In the genomic region with DNA sequence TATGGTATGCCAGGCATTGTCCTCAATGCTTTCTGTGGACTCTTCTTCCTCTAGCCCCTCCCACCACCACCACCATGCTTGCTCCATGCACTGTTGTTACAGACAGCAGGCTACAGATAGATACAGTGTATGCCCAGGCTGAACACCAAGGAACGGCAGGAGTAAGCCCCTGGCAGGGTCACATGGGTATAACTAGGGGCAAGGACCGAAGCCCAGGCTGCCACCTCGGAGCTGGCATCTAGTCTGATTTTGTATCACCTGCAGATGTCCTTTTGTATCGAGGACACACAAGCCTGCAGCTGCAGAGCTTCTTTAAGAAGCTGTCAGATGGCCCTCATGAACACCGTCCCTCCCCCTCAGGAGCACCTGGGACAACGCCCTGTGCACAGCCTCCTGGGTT, we compare ENCODE assay signal across 19 mouse cellular contexts. TPM values are rescaled to one million over a fixed set of nuclear protein-coding genes. Genes with fewer than 3 reads are reported as not detected.
A peak's percentile ranks its signal among the peaks of the same experiment; 100 is the strongest.
DNase-seq lines count a peak whose midpoint lies in the region; ATAC-seq lines count a peak whose summit lies in the region.
"Had no signal": no experiment of that assay in that cellular context is flagged by ENCODE, and none has a peak within 500 bp of the region (broad histone marks: within the 10 kb centered on the region; RNA-seq: fewer than 3 reads in every experiment).

No protein-coding gene starts in this region.

- peaks cover 4% of the 10 kb centered on the region; the same call in 1 of the 2 replicates for H3K36me3 ChIP-seq in forebrain, embryonic 15.5 days
- H3K36me3 ChIP-seq in forebrain, embryonic 16.5 days (ENCODE audit: control insufficient read depth, insufficient read depth): no peaks in the 10 kb centered on the region
- no peaks in the 10 kb centered on the region for H3K36me3 ChIP-seq in hindbrain, embryonic 13.5 days
- H3K36me3 ChIP-seq in midbrain, embryonic 15.5 days (replicated peaks): no peaks in the 10 kb centered on the region
- H3K36me3 ChIP-seq: intestine, embryonic 15.5 days; kidney, embryonic 15.5 days; limb, embryonic 12.5 days had no signal

- peak; percentile 78 for DNase-seq in thymus, postnatal 0 days (ENCODE audit: low spot score)
- no peak for DNase-seq in ovary, postnatal 14 days (ENCODE audit: low spot score)
- DNase-seq in spleen, postnatal 10 days (ENCODE audit: low spot score in 2 of 2): no peak
- no peak for DNase-seq in adrenal gland, postnatal 36 days
- DNase-seq: adrenal gland, adult 8-10 months; B cell, adult 2 months; cerebellum, adult 11 months; cerebellum, postnatal 36 days; right cerebral cortex, postnatal 4 days had no signal

- no peak overlapping the region for H3K4me3 ChIP-seq in forebrain, embryonic 15.5 days
- no peak overlapping the region for H3K4me3 ChIP-seq in forebrain, embryonic 16.5 days (replicated peaks; ENCODE audit: low read length)
- no peak overlapping the region for H3K4me3 ChIP-seq in hindbrain, embryonic 13.5 days
- no peak overlapping the region for H3K4me3 ChIP-seq in midbrain, embryonic 15.5 days
- H3K4me3 ChIP-seq: intestine, embryonic 15.5 days; kidney, embryonic 15.5 days; layer of hippocampus, adult 2 months; limb, embryonic 12.5 days had no signal

- no peak overlapping the region for H3K4me2 ChIP-seq in forebrain, embryonic 15.5 days (replicated peaks)
- no peak overlapping the region for H3K4me2 ChIP-seq in forebrain, embryonic 16.5 days (ENCODE audit: low read length)
- H3K4me2 ChIP-seq in hindbrain, embryonic 13.5 days: no peak overlapping the region
- H3K4me2 ChIP-seq in midbrain, embryonic 15.5 days: no peak overlapping the region
- H3K4me2 ChIP-seq: heart, embryonic 11.5 days; intestine, embryonic 15.5 days; kidney, embryonic 15.5 days; limb, embryonic 12.5 days had no signal

- peaks cover 10% of the 10 kb centered on the region; the same call in 1 of the 2 replicates for H3K4me1 ChIP-seq in forebrain, embryonic 15.5 days
- no peaks in the 10 kb centered on the region for H3K4me1 ChIP-seq in forebrain, embryonic 16.5 days (replicated peaks; ENCODE audit: control insufficient read depth, insufficient read depth, low read length)
- peaks cover 11% of the 10 kb centered on the region for H3K4me1 ChIP-seq in hindbrain, embryonic 13.5 days (replicated peaks)
- peaks cover 13% of the 10 kb centered on the region for H3K4me1 ChIP-seq in midbrain, embryonic 15.5 days
- H3K4me1 ChIP-seq: intestine, embryonic 15.5 days; kidney, embryonic 15.5 days; limb, embryonic 12.5 days had no signal

- H3K27ac ChIP-seq in forebrain, embryonic 15.5 days (replicated peaks): no peak overlapping the region
- H3K27ac ChIP-seq in forebrain, embryonic 16.5 days (ENCODE audit: low read length): no peak overlapping the region
- peak overlapping the region; percentile 58 for H3K27ac ChIP-seq in hindbrain, embryonic 13.5 days
- H3K27ac ChIP-seq in midbrain, embryonic 15.5 days: peak overlapping the region; percentile 32
- H3K27ac ChIP-seq: intestine, embryonic 15.5 days; kidney, embryonic 15.5 days; layer of hippocampus, adult 2 months; limb, embryonic 12.5 days; liver, embryonic 14.5 days had no signal

- H3K9me3 ChIP-seq in forebrain, embryonic 15.5 days: no peaks in the 10 kb centered on the region
- no peaks in the 10 kb centered on the region for H3K9me3 ChIP-seq in forebrain, embryonic 16.5 days (ENCODE audit: control insufficient read depth, low read length)
- H3K9me3 ChIP-seq in hindbrain, embryonic 13.5 days: no peaks in the 10 kb centered on the region
- H3K9me3 ChIP-seq in midbrain, embryonic 15.5 days: no peaks in the 10 kb centered on the region
- H3K9me3 ChIP-seq: intestine, embryonic 15.5 days; kidney, embryonic 15.5 days; limb, embryonic 12.5 days had no signal

- 81% methylated on average over 6 of the region's 6 CpGs for WGBS in forebrain, embryonic 15.5 days
- WGBS in forebrain, embryonic 16.5 days: 81% methylated on average over 6 of the region's 6 CpGs
- 66% methylated on average over 6 of the region's 6 CpGs for WGBS in hindbrain, embryonic 13.5 days
- 75% methylated on average over 6 of the region's 6 CpGs for WGBS in midbrain, embryonic 15.5 days

- no peaks in the 10 kb centered on the region for H3K27me3 ChIP-seq in forebrain, embryonic 15.5 days
- H3K27me3 ChIP-seq in forebrain, embryonic 16.5 days (replicated peaks; ENCODE audit: control insufficient read depth, insufficient read depth, low read length): no peaks in the 10 kb centered on the region
- no peaks in the 10 kb centered on the region for H3K27me3 ChIP-seq in hindbrain, embryonic 13.5 days
- no peaks in the 10 kb centered on the region for H3K27me3 ChIP-seq in midbrain, embryonic 15.5 days (replicated peaks)
- H3K27me3 ChIP-seq: intestine, embryonic 15.5 days; kidney, embryonic 15.5 days; limb, embryonic 12.5 days had no signal

- no peak overlapping the region for H3K9ac ChIP-seq in forebrain, embryonic 15.5 days (replicated peaks)
- no peak overlapping the region for H3K9ac ChIP-seq in forebrain, embryonic 16.5 days (replicated peaks; ENCODE audit: low read depth, low read length)
- H3K9ac ChIP-seq in hindbrain, embryonic 13.5 days: no peak overlapping the region
- H3K9ac ChIP-seq in midbrain, embryonic 15.5 days: no peak overlapping the region
- H3K9ac ChIP-seq: intestine, embryonic 15.5 days; kidney, embryonic 15.5 days; limb, embryonic 12.5 days; liver, embryonic 14.5 days had no signal

- ATAC-seq in forebrain, embryonic 15.5 days (replicated peaks): peak; percentile 50; the same call in 1 of the 2 replicates
- ATAC-seq in forebrain, embryonic 16.5 days: no peak
- no peak for ATAC-seq in hindbrain, embryonic 13.5 days (ENCODE audit: low FRiP score)
- peak; percentile 68 for ATAC-seq in midbrain, embryonic 15.5 days (replicated peaks)
- ATAC-seq: intestine, embryonic 15.5 days had no signal

RNA-seq across cellular contexts. Expression of a gene that starts 52.8 kb away (rescaled TPM):
- 136 and 137 TPM in 2 replicates for polyA plus RNA-seq in forebrain, embryonic 15.5 days (2015; fragmentation: Nextera tagmentation; extraction: Ambion mirVana)
- 118 and 123 TPM in 2 replicates for polyA plus RNA-seq in forebrain, embryonic 16.5 days (2015; fragmentation: Nextera tagmentation; extraction: Ambion mirVana)
- polyA plus RNA-seq in hindbrain, embryonic 13.5 days (2015; fragmentation: Nextera tagmentation; extraction: Ambion mirVana): 156 and 161 TPM in 2 replicates
- 115 and 124 TPM in 2 replicates for polyA plus RNA-seq in midbrain, embryonic 15.5 days (2015; fragmentation: Nextera tagmentation; extraction: Ambion mirVana)
- 138 and 141 TPM in 2 replicates for polyA plus RNA-seq in thymus, postnatal 0 days (2015; fragmentation: Nextera tagmentation; extraction: Ambion mirVana)
- 10 to 100 TPM; 36.0 to 60.4 TPM for total RNA-seq in adrenal gland, postnatal 36 days (2021)

Comparison
In these comparisons a context has a peak if more than half of its experiments do, and no peak if none do; other contexts are left out.
1. ATAC-seq: peak in forebrain, embryonic 15.5 days (single experiment) and midbrain, embryonic 15.5 days (single experiment); none in forebrain, embryonic 16.5 days (single experiment) and hindbrain, embryonic 13.5 days (single experiment).
2. H3K27ac ChIP-seq: peak in hindbrain, embryonic 13.5 days (single experiment) and midbrain, embryonic 15.5 days (single experiment); none in forebrain, embryonic 15.5 days (single experiment) and forebrain, embryonic 16.5 days (single experiment).